Mouse (Mus musculus): ENCODE results near the gene Acox3.

- TF ChIP-seq CTCF (IDR thresholded peaks at IDR 0.05; ENCODE audit: borderline replicate concordance, control insufficient read depth, extremely low read depth, insufficient read depth, low read length, poor library complexity): no peak
- TF ChIP-seq POLR2A (IDR thresholded peaks at IDR 0.05; ENCODE audit: control insufficient read depth, extremely low read depth, insufficient read depth, low read length, poor library complexity): no peak
Observed at GRCm38 (mm10) chr5:35559447-35559846, 23.4 kb upstream of the Acox3 start.
